Mouse (Mus musculus): ENCODE data around the gene Gsdme.

Gsdme gene

DNA sequence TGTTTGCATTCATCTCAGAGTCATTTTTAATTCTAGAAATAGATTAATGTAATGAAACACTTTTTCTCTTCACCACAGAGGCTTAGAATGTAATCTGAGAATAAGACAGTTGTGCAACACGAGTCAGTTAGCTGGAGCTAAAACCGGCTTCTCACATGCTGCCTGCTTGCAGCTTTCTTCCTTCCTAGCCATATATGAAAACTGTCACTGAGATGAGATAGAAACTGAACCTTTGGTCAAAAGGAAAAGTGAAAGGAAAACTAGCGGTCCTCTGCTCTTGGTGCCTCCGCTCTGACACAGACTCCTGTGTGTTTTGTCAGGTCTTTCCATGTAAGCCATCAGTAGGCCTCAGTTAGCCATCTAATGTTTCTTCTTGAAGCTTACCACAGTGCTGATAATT, 75.7 kb downstream of the Gsdme start:
- no peak for DNase-seq (ENCODE audit: low spot score in 2 of 2)

DNA sequence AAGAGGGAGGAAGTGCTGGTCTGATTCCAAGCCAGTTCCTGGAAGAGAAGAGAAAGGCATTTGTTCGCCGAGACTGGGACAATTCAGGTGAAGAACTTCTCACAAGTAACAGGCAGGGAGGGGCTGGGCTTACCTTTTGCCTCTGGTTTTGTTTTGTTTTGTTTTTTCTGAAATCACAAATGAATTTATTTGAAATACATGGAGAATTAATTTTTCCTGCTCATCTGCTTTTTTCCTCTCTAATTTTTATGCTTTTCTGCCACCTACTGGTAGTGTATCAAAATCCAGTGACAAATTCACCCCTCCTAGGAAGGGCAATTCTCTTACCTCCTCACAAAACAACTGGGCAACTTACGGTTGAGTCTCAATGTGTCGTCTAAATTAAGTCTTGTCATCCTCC, 83.5 kb downstream of the Gsdme start:
- peak in 1 of 2 experiments; percentile 1 for DNase-seq (ENCODE audit: low spot score in 2 of 2)

DNA sequence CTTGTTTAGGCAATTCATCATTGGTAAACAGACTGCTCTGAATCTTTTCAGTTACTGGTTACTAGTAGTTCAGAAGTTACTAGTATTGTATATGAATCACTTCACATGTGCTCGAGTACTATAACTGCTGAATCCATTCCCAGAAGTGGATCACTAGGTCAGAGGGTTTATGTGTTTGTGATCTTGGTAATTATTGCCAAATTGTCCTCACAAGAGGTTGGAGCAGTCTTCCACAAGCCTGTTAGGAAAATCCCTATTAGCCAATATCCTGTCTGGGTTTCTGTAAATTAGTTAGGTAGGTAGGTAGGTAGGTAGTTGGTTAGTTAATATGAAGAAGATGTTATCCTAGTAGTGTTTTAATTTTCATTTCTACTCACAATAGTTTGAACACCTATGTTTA, 87.9 kb downstream of the Gsdme start:
- DNase-seq (ENCODE audit: low spot score in 2 of 2): no peak

DNA sequence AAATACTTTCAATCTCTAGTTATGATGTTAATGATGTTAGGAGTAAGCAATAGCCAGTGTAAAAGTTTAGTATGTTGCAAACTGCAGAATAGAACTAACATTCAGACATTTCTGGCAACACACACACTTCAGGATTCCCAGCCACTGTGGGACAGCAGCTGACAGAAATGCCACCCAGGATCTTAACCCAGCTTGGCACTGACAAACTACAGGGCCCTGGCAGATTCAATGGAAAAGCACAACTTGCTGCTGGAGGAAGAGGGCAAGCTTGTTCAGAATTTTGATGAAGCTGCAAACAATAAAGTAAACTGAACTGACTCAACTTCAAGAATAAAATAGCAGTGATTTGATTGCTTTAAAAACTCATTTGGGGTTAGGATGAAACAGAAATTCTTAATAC, 93.9 kb downstream of the Gsdme start:
- DNase-seq (ENCODE audit: low spot score in 2 of 2): no peak

DNA sequence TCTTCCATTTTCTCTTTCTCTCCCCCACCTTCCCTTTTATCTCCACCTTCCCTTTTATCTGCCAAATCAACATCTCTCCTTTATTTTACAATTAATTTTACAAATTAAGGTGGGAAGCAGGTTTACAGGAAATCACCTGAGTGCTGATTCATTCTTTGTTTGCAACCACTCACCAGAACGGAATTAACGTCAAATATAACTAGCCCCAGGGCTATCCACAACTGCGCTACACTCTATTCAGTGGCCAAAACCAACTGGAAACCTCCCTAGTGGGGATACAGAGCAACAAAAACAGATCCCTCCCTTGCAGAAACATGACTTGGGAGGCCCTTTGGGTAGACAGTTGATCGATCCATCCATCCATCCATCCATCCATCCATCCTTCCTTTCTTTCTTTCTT, 94.8 kb downstream of the Gsdme start:
- DNase-seq (ENCODE audit: low spot score in 2 of 2): no peak

DNA sequence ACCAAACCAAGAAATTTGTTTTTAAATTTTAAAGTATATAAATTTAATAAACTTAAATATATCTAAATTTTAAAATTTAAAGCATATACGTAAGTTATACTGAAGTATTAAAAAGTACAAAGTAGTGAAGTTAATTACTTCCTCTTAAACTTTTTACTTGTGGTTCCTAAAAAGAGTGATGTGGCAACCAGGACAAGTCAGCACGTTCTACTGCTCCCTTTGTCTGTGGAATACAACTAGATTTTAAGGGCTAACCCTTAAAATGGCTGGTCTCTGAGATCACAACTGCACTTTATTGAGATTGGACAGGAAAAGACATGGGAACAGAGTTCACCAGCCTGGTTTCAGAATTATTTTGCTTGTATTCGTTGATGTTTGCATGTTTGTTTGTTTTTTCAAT, 100.6 kb downstream of the Gsdme start:
- no peak for DNase-seq (ENCODE audit: low spot score in 2 of 2)

DNA sequence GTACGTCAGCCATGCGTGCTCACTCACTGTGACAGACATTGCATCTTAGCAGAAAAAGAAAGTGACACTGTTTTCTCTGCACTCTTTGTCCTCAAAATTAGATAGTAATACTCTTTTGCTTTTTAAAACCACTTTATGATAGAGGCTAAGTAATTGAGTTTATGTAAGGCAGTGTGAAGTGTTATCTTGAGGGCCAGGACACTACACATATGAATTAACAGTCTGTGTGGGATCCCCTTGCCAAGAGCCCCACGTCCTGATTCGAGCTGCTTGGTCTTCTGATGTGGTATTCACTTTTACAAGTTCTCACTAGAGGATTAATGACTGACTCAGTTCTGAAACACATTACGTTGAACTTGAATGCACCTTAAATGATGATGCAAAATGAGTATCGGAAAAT, 103.8 kb downstream of the Gsdme start:
- DNase-seq (ENCODE audit: low spot score in 2 of 2): no peak

DNA sequence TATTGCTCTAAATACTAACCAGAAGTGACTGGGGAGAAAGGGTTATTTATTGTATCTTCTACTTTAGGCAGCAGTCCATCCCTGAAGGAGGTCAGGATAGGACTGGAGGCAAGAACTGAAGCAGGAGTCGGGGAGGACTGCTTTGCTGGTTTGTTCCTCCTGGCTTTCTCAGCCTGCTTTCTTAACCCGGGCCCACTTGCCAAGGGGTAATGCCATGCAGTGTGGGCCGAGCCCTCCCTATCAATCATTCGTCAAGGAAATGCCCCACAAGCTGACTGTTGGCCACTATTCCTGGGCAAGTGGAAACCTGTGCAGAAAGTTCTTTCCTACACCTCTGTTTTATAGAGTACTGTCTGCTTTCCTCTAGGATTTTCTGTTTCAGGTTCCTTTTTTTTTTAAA, 114.3 kb downstream of the Gsdme start:
- no peak for DNase-seq (ENCODE audit: low spot score in 2 of 2)

DNA sequence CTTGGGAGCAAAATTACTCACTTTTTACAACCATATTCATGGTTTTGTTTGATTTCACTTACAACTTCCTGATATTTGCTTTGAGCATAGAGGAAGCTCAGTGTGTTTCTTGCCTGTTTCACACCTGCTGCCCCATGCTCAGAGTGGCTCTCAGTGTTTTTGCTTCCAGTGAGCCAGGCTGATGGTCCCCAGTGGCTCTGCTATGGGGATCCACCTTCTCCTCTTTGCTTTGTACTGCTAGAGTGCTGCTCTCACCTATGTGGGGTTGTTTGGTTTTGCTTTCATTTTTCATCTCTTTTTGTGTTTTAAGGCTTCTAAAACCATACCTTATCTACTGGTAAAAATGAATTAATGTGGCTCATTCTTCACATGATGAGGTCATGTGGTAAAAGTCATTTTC, 117.5 kb downstream of the Gsdme start:
- DNase-seq (ENCODE audit: low spot score in 2 of 2): no peak

DNA sequence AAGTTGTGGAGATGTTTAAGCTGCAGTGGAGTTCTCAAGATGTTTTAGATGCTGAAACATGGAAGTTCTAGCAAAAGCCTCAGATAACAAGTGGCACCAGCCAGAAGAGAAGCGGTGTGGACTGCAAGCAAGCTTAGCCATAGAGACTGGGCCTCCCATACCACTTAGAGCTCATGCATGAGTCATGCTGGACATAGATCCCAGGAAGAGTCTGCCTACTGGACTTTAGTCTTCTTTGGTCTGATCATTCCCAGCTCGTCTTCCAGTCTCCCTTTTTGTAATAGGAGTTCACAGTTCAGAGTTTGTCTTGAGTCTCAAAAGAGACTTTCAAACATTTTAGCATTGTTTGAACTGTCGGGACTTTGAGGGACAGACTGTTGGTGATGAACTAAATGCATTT, 124.1 kb downstream of the Gsdme start:
- DNase-seq (ENCODE audit: low spot score in 2 of 2): no peak

Data from cerebellum, postnatal 4 days (tissue).